Mouse (Mus musculus) lung, embryonic 15.5 days (tissue): ENCODE data around the gene Xrcc1. TPM values are rescaled to one million over a fixed set of nuclear protein-coding genes. Genes with fewer than 3 reads are reported as not detected.
A peak's percentile ranks its signal among the peaks of the same experiment; 100 is the strongest.

Source experiments
- ATAC-seq: fragments of 200-750 bp; cut with Nextera tagmentation; 2 replicates; pipeline ENCODE4 v1.8.0; 2017; ENCODE audit warnings: moderate number of reproducible peaks, borderline replicate concordance; ENCODE audit not compliant: low FRiP score, low TSS enrichment; ENCODE audit errors: extremely low read depth
- H3K27ac ChIP-seq: fragments of 300-500 bp; sonication (generic); 2 replicates; pipeline ENCODE4 v1.5.1; 2015; ENCODE audit warnings: moderate library complexity, mild to moderate bottlenecking, inconsistent platforms
- H3K27me3 ChIP-seq: fragments of 300-500 bp; sonication (generic); 2 replicates; pipeline ENCODE4 v1.6.1; 2015; ENCODE audit warnings: inconsistent platforms
- H3K36me3 ChIP-seq: fragments of 300-500 bp; sonication (generic); 2 replicates; pipeline ENCODE4 v1.6.1; 2015; ENCODE audit warnings: inconsistent platforms
- H3K4me1 ChIP-seq: fragments of 300-500 bp; sonication (generic); 2 replicates; pipeline ENCODE4 v1.6.1; 2015; ENCODE audit warnings: inconsistent platforms
- H3K4me2 ChIP-seq: fragments of 300-500 bp; sonication (generic); 2 replicates; pipeline ENCODE4 v1.6.1; 2015; ENCODE audit warnings: inconsistent platforms, mild to moderate bottlenecking, moderate library complexity
- H3K4me3 ChIP-seq: fragments of 300-500 bp; sonication (generic); 2 replicates; pipeline ENCODE4 v1.5.1; 2015; ENCODE audit warnings: mild to moderate bottlenecking, inconsistent platforms
- H3K9ac ChIP-seq: fragments of 300-500 bp; sonication (generic); 2 replicates; pipeline ENCODE4 v1.6.1; 2015; ENCODE audit warnings: inconsistent platforms
- H3K9me3 ChIP-seq: fragments of 300-500 bp; sonication (generic); 2 replicates; pipeline ENCODE4 v1.6.1; 2016; ENCODE audit warnings: inconsistent platforms
- WGBS: fragments of 180-500 bp; shearing (Covaris S2); methylation state at CpG from one replicate; pipeline ENCODE4 v1.1.7; 2015; 5-methylcytosine and 5-hydroxymethylcytosine counted together
- polyA plus RNA-seq: library from polyadenylated mRNA; unstranded; fragments of >200 nt; fragmentation: Nextera tagmentation; extraction: Ambion mirVana; gene quantifications from 2 replicates; pipeline ENCODE4 v1.2.1, GENCODE M21; 2015

Gene Xrcc1
- 109 and 118 TPM in 2 replicates for polyA plus RNA-seq

- Histone ChIP-seq H3K4me3 (peak within 1 kb of the TSS; percentile 75), H3K9ac (peak within 1 kb of the TSS; percentile 67), H3K27ac (peak within 1 kb of the TSS; percentile 75), H3K4me1 (peaks cover 18% of the 10 kb centered on the region), H3K4me2 (peak within 1 kb of the TSS; percentile 60), H3K36me3 (peaks cover 24% of the 10 kb centered on the region), H3K9me3 (no peaks in the 10 kb centered on the region), H3K27me3 (no peaks in the 10 kb centered on the region)
- WGBS = 32% methylated on average over 13 of the region's 13 CpGs
- no peak for ATAC-seq
Observed at GRCm38 (mm10) chr7:24546068-24546614, at the start of gene Xrcc1, which contains the start of gene Pinlyp. TSS of gene Xrcc1 (plus strand) at chr7:24546289. TSS of gene Pinlyp (minus strand) at chr7:24546118.

GRCm38 (mm10) chr7:24499856-24500577 is 46.1 kb upstream of the Xrcc1 start:
- ATAC-seq = peak; percentile 48; the same call in 1 of the 2 replicates
- Histone ChIP-seq H3K4me1 (peaks cover 22% of the 10 kb centered on the region), H3K4me3 (peak overlapping the region; percentile 30), H3K36me3 (no peaks in the 10 kb centered on the region), H3K27ac (no peak overlapping the region), H3K4me2 (peak overlapping the region; percentile 51), H3K9me3 (0 out of 2 replicates have a peak, but pooled peaks cover 3% of the 10 kb centered on the region), H3K9ac (no peak overlapping the region), H3K27me3 (peaks cover 60% of the 10 kb centered on the region)
- 10% methylated on average over 43 of the region's 43 CpGs for WGBS

GRCm38 (mm10) chr7:24500929-24501328 is 45.2 kb upstream of the Xrcc1 start:
- no peak for ATAC-seq
- H3K27me3 ChIP-seq = peaks cover 60% of the 10 kb centered on the region
- H3K9me3 ChIP-seq = 0 out of 2 replicates have a peak, but pooled peaks cover 3% of the 10 kb centered on the region
- H3K4me2 ChIP-seq = no peak overlapping the region
- no peak overlapping the region for H3K27ac ChIP-seq
- H3K36me3 ChIP-seq = no peaks in the 10 kb centered on the region
- no peak overlapping the region for H3K4me3 ChIP-seq
- no peak overlapping the region for H3K9ac ChIP-seq
- 27% methylated on average over 7 of the region's 7 CpGs for WGBS
- peaks cover 29% of the 10 kb centered on the region for H3K4me1 ChIP-seq

GRCm38 (mm10) chr7:24501492-24501891 is 44.6 kb upstream of the Xrcc1 start:
- H3K36me3 ChIP-seq = no peaks in the 10 kb centered on the region
- whole genome bisulfite sequencing = 42% methylated on average over 21 of the region's 21 CpGs
- 0 out of 2 replicates have a peak, but pooled peaks cover 3% of the 10 kb centered on the region for H3K9me3 ChIP-seq
- peaks cover 60% of the 10 kb centered on the region for H3K27me3 ChIP-seq
- H3K4me2 ChIP-seq = no peak overlapping the region
- H3K27ac ChIP-seq = no peak overlapping the region
- no peak overlapping the region for H3K9ac ChIP-seq
- no peak overlapping the region for H3K4me3 ChIP-seq
- no peak for ATAC-seq
- peaks cover 32% of the 10 kb centered on the region for H3K4me1 ChIP-seq

GRCm38 (mm10) chr7:24504004-24504403 is 42.1 kb upstream of the Xrcc1 start:
- peaks cover 43% of the 10 kb centered on the region for H3K4me1 ChIP-seq
- no peak for ATAC-seq
- no peak overlapping the region for H3K4me3 ChIP-seq
- 0 out of 2 replicates have a peak, but pooled peaks cover 3% of the 10 kb centered on the region for H3K9me3 ChIP-seq
- H3K36me3 ChIP-seq = no peaks in the 10 kb centered on the region
- H3K27me3 ChIP-seq = peaks cover 43% of the 10 kb centered on the region
- H3K27ac ChIP-seq = no peak overlapping the region
- H3K9ac ChIP-seq = no peak overlapping the region
- peak overlapping the region; percentile 27; the same call in 1 of the 2 replicates for H3K4me2 ChIP-seq
- WGBS = 11% methylated on average over 9 of the region's 10 CpGs

- peaks cover 34% of the 10 kb centered on the region for H3K27me3 ChIP-seq
- 0 out of 2 replicates have a peak, but pooled peaks cover 3% of the 10 kb centered on the region for H3K9me3 ChIP-seq
- H3K9ac ChIP-seq = no peak overlapping the region
- 15% methylated on average over 4 of the region's 4 CpGs for WGBS
- no peak overlapping the region for H3K27ac ChIP-seq
- ATAC-seq = no peak
- no peak overlapping the region for H3K4me3 ChIP-seq
- H3K36me3 ChIP-seq = no peaks in the 10 kb centered on the region
- no peak overlapping the region for H3K4me2 ChIP-seq
- peaks cover 40% of the 10 kb centered on the region for H3K4me1 ChIP-seq
Observed at GRCm38 (mm10) chr7:24504868-24505267, 41.2 kb upstream of the Xrcc1 start.

- Histone ChIP-seq H3K9ac (no peak overlapping the region), H3K27me3 (peaks cover 27% of the 10 kb centered on the region), H3K27ac (no peak overlapping the region), H3K4me2 (peak overlapping the region; percentile 90), H3K36me3 (no peaks in the 10 kb centered on the region), H3K4me1 (peaks cover 34% of the 10 kb centered on the region), H3K9me3 (0 out of 2 replicates have a peak, but pooled peaks cover 3% of the 10 kb centered on the region), H3K4me3 (peak overlapping the region; percentile 79; the same call in 1 of the 2 replicates)
- ATAC-seq = no peak
- 27% methylated on average over 15 of the region's 15 CpGs for WGBS
Observed at GRCm38 (mm10) chr7:24505447-24506064, 40.5 kb upstream of the Xrcc1 start.

GRCm38 (mm10) chr7:24506065-24506459 is 40.0 kb upstream of the Xrcc1 start:
- 14% methylated on average over 3 of the region's 3 CpGs for WGBS
- ATAC-seq = no peak
- H3K9ac ChIP-seq = no peak overlapping the region

GRCm38 (mm10) chr7:24506476-24506837 is 39.6 kb upstream of the Xrcc1 start:
- peak overlapping the region; percentile 99 for H3K27ac ChIP-seq
- peak overlapping the region; percentile 90 for H3K4me2 ChIP-seq
- H3K4me1 ChIP-seq = peaks cover 33% of the 10 kb centered on the region
- ATAC-seq = no peak
- H3K4me3 ChIP-seq = peak overlapping the region; percentile 79
- H3K9ac ChIP-seq = peak overlapping the region; percentile 91
- H3K9me3 ChIP-seq = no peaks in the 10 kb centered on the region
- WGBS = under 1% methylated on average over 12 of the region's 12 CpGs
- peaks cover 18% of the 10 kb centered on the region for H3K27me3 ChIP-seq
- no peaks in the 10 kb centered on the region for H3K36me3 ChIP-seq

More at GRCm38 (mm10) chr7:24506065-24506459, 40.0 kb upstream of the Xrcc1 start:
- H3K27me3 ChIP-seq = peaks cover 22% of the 10 kb centered on the region
- 0 out of 2 replicates have a peak, but pooled peaks cover under 1% of the 10 kb centered on the region for H3K9me3 ChIP-seq
- H3K4me3 ChIP-seq = peak overlapping the region; percentile 79
- H3K4me1 ChIP-seq = peaks cover 33% of the 10 kb centered on the region
- H3K4me2 ChIP-seq = peak overlapping the region; percentile 90
- H3K27ac ChIP-seq = no peak overlapping the region; the same call in 1 of the 2 replicates
- H3K36me3 ChIP-seq = no peaks in the 10 kb centered on the region

- peak within 1 kb of the TSS; percentile 91 for H3K9ac ChIP-seq
- peak within 1 kb of the TSS; percentile 90 for H3K4me2 ChIP-seq
- peak within 1 kb of the TSS; percentile 79 for H3K4me3 ChIP-seq
- H3K36me3 ChIP-seq = no peaks in the 10 kb centered on the region
- peak within 1 kb of the TSS; percentile 99 for H3K27ac ChIP-seq
- whole genome bisulfite sequencing = under 1% methylated on average over 83 of the region's 84 CpGs
- no peaks in the 10 kb centered on the region for H3K9me3 ChIP-seq
- peak; percentile 91 for ATAC-seq
- H3K27me3 ChIP-seq = peaks cover 12% of the 10 kb centered on the region; the same call in 1 of the 2 replicates
- H3K4me1 ChIP-seq = peaks cover 33% of the 10 kb centered on the region
Observed at GRCm38 (mm10) chr7:24506838-24507725, 39.0 kb upstream of the Xrcc1 start, which contains the start of gene Zfp428. TSS of gene Zfp428 (plus strand) at chr7:24507006.

- Histone ChIP-seq H3K27me3 (peaks cover 6% of the 10 kb centered on the region; the same call in 1 of the 2 replicates), H3K9ac (peak overlapping the region; percentile 91), H3K4me1 (peaks cover 33% of the 10 kb centered on the region), H3K36me3 (no peaks in the 10 kb centered on the region), H3K27ac (peak overlapping the region; percentile 99), H3K9me3 (no peaks in the 10 kb centered on the region), H3K4me2 (peak overlapping the region; percentile 90), H3K4me3 (peak overlapping the region; percentile 79)
- WGBS = under 1% methylated on average over 20 of the region's 20 CpGs
- ATAC-seq = peak; percentile 2; the same call in 1 of the 2 replicates
Observed at GRCm38 (mm10) chr7:24507726-24508114, 38.4 kb upstream of the Xrcc1 start.
